Mouse (Mus musculus): ENCODE measurements around the gene 2610001J05Rik.

The 2610001J05Rik gene

DNA sequence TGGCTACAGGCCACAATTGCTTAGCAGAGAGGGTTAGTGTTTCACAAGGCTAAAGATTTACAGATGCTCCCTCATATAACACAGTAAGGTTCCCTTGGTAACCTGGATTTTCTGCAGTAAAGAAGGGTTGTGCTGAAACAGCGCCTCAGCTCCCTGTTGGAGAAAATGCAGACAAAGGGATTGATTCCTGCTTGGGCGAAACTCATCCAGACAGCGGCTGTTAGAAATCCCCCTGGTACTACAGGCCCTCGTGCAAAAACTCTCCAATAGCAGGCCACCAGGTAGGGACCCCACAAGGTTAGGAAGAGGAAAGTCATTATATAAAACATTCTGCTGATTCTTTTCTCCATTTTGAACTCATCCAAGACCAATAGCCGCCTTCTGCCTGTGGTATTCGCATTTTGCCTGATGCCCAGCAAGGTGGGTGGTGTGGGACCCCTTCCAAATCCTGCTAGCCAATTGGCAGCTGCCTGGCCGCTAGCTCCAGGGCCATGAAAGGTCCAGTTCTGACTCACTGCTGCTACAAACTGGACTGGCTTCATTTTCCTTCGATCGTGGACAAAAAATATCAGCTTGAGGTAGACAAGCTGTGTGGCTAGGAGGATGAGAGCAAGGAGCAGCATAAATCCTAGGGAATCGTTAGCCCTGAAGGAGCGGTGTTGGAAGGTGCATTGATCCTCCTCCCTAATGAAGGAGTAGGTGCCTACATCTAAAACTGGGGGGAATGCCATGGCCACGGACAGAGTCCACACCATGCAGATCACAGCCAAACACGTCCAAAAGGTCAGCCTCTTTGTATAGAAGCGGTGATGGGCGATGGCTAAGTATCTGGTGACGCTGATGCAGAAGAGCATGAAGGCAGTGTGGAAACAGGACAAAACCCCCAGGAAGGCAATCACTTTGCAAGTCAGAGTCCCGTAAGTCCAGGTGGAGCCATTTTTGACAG lies 35.3 kb downstream of the 2610001J05Rik start:
- peak; percentile 58 for DNase-seq (ENCODE audit: low read depth, low spot score)

- DNase-seq (ENCODE audit: low read depth, low spot score), result no peak
Observed at GRCm38 (mm10) chr6:13832770-13833169, 38.5 kb downstream of the 2610001J05Rik start.

DNA sequence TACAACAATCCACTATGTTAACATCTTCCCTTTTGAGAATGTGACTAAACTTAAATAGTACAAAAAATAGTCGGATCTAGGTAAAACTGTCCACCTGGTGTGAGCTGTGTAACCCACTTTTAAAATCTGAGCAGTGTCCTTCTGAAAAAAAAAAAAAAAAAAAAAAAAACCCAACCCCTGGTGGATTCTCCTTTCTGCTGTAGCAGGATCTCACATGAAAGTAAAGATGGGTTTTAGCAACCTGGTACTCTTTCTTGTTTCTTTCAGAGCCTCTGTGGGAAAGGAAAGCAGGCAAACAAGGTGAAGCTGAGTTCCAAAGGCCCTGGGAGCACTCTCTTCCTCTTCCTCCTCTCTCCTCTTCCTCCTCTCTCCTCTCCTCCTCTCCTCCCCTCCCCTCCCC lies 42.4 kb downstream of the 2610001J05Rik start:
- DNase-seq (ENCODE audit: low read depth, low spot score), result no peak
